Comparison of ENCODE assay signal across 19 mouse cellular contexts in genomic region chr17:31898941-31899340, GRCm38 (mm10). TPM values are rescaled to one million over a fixed set of nuclear protein-coding genes. Genes with fewer than 3 reads are reported as not detected.
DNase-seq lines count a peak whose midpoint lies in the region; ATAC-seq lines count a peak whose summit lies in the region.
"Had no signal": no experiment of that assay in that cellular context is flagged by ENCODE, and none has a peak within 500 bp of the region (broad histone marks: within the 10 kb centered on the region; RNA-seq: fewer than 3 reads in every experiment).

No protein-coding gene starts in this region.

- WGBS in lung, embryonic 16.5 days = 48% methylated on average over 5 of the region's 5 CpGs
- 68% methylated on average over 5 of the region's 5 CpGs for WGBS in intestine, embryonic 15.5 days

- DNase-seq in gastrocnemius, postnatal 14 days = peak; percentile 1
- DNase-seq in gastrocnemius, adult 18-20 months (ENCODE audit: low spot score) = no peak
- no peak for DNase-seq in lung, postnatal 25 days (ENCODE audit: low spot score)
- DNase-seq in ES-CJ7 (ENCODE audit: low read depth, low spot score) = peak; percentile 48
- DNase-seq in ZHBTc4 (ENCODE audit: low read depth, low spot score) = peak; percentile 85
- DNase-seq: adrenal gland, adult 2 months; adrenal gland, postnatal 25 days; cerebellum, adult 18-20 months; cerebellum, adult 9-11 months; cerebellum, postnatal 36 days; heart, postnatal 10 days; heart, postnatal 4 days had no signal

- no peak overlapping the region for H3K9ac ChIP-seq in lung, embryonic 16.5 days (ENCODE audit: low read length)
- H3K9ac ChIP-seq in intestine, embryonic 15.5 days = no peak overlapping the region
- H3K9ac ChIP-seq: embryonic facial prominence, embryonic 13.5 days; forebrain, embryonic 13.5 days; hindbrain, embryonic 13.5 days had no signal

- no peak overlapping the region for H3K4me3 ChIP-seq in lung, embryonic 16.5 days (ENCODE audit: low read length)
- H3K4me3 ChIP-seq in intestine, embryonic 15.5 days (replicated peaks) = no peak overlapping the region
- H3K4me3 ChIP-seq: embryonic facial prominence, embryonic 13.5 days; forebrain, embryonic 13.5 days; hindbrain, embryonic 13.5 days had no signal

- no peaks in the 10 kb centered on the region for H3K27me3 ChIP-seq in lung, embryonic 16.5 days (ENCODE audit: control insufficient read depth, insufficient read depth, low read depth, low read length)
- H3K27me3 ChIP-seq in intestine, embryonic 15.5 days (replicated peaks) = no peaks in the 10 kb centered on the region
- H3K27me3 ChIP-seq: CH12.LX; embryonic facial prominence, embryonic 13.5 days; forebrain, embryonic 13.5 days; hindbrain, embryonic 13.5 days had no signal

- no peak overlapping the region for H3K4me2 ChIP-seq in lung, embryonic 16.5 days (ENCODE audit: low read depth, low read length)
- no peak overlapping the region for H3K4me2 ChIP-seq in intestine, embryonic 15.5 days (replicated peaks)
- H3K4me2 ChIP-seq: embryonic facial prominence, embryonic 13.5 days; forebrain, embryonic 13.5 days; hindbrain, embryonic 13.5 days had no signal

- intact Hi-C loops in gastrocnemius, postnatal 14 days (cut with DNase I; ENCODE audit: low total_unique reads) = no loop called here

- no peaks in the 10 kb centered on the region for H3K9me3 ChIP-seq in lung, embryonic 16.5 days (ENCODE audit: control insufficient read depth, low read length)
- H3K9me3 ChIP-seq in intestine, embryonic 15.5 days = no peaks in the 10 kb centered on the region
- H3K9me3 ChIP-seq: embryonic facial prominence, embryonic 13.5 days; forebrain, embryonic 13.5 days; hindbrain, embryonic 13.5 days had no signal

- no peaks in the 10 kb centered on the region for H3K36me3 ChIP-seq in lung, embryonic 16.5 days (ENCODE audit: control insufficient read depth, insufficient read depth, low read length)
- no peaks in the 10 kb centered on the region for H3K36me3 ChIP-seq in intestine, embryonic 15.5 days
- H3K36me3 ChIP-seq: embryonic facial prominence, embryonic 13.5 days; hindbrain, embryonic 13.5 days had no signal

- H3K4me1 ChIP-seq in lung, embryonic 16.5 days (replicated peaks; ENCODE audit: control insufficient read depth, insufficient read depth, low read length) = peaks cover 43% of the 10 kb centered on the region
- peaks cover 10% of the 10 kb centered on the region; the same call in 1 of the 2 replicates for H3K4me1 ChIP-seq in intestine, embryonic 15.5 days (replicated peaks)
- H3K4me1 ChIP-seq: forebrain, embryonic 13.5 days; hindbrain, embryonic 13.5 days had no signal

- no peak for ATAC-seq in lung, embryonic 16.5 days (ENCODE audit: low read depth)
- no peak for ATAC-seq in intestine, embryonic 15.5 days
- ATAC-seq: forebrain, embryonic 13.5 days; intestine, embryonic 16.5 days had no signal

- H3K27ac ChIP-seq in lung, embryonic 16.5 days (ENCODE audit: low read length) = peak overlapping the region; percentile 1; the same call in 1 of the 2 replicates
- no peak overlapping the region for H3K27ac ChIP-seq in intestine, embryonic 15.5 days
- H3K27ac ChIP-seq: embryonic facial prominence, embryonic 13.5 days; forebrain, embryonic 13.5 days; hindbrain, embryonic 13.5 days had no signal

RNA-seq across cellular contexts. Expression of gene Sik1, which starts 43.3 kb away (rescaled TPM):
- total RNA-seq in gastrocnemius, postnatal 14 days (2021) = 10 to 100 TPM; 18.1 to 18.6 TPM
- 10 to 100 TPM; 23.5 to 27.8 TPM for total RNA-seq in gastrocnemius, adult 18-20 months (2021)
- polyA plus RNA-seq in lung, embryonic 16.5 days (2015; fragmentation: Nextera tagmentation; extraction: Ambion mirVana) = 32.7 and 33.0 TPM in 2 replicates
- 8.8 and 9.2 TPM in 2 replicates for polyA plus RNA-seq in intestine, embryonic 15.5 days (2015; fragmentation: Nextera tagmentation; extraction: Ambion mirVana)

Comparison
In these comparisons a context has a peak if more than half of its experiments do, and no peak if none do; other contexts are left out.
1. DNase-seq: peak in gastrocnemius, postnatal 14 days (single experiment), ES-CJ7 (single experiment) and ZHBTc4 (single experiment); none in gastrocnemius, adult 18-20 months (single experiment) and lung, postnatal 25 days (single experiment).